Mouse (Mus musculus) kidney, embryonic 15.5 days (tissue): ENCODE data around the gene Dusp15. TPM values are rescaled to one million over a fixed set of nuclear protein-coding genes. Genes with fewer than 3 reads are reported as not detected.

ENCODE experiments used
- ATAC-seq: fragments of 200-750 bp; cut with Nextera tagmentation; replicated peaks from 2 replicates; pipeline ENCODE4 v1.8.0; 2017; ENCODE audit warnings: moderate TSS enrichment; ENCODE audit not compliant: low FRiP score
- H3K27ac ChIP-seq: fragments of 300-500 bp; sonication (generic); 2 replicates; pipeline ENCODE4 v1.5.1; 2015; ENCODE audit warnings: mild to moderate bottlenecking, inconsistent platforms
- H3K27me3 ChIP-seq: fragments of 300-500 bp; sonication (generic); 2 replicates; pipeline ENCODE4 v1.6.1; 2015; ENCODE audit warnings: inconsistent platforms
- H3K36me3 ChIP-seq: fragments of 300-500 bp; sonication (generic); 2 replicates; pipeline ENCODE4 v1.6.1; 2015; ENCODE audit warnings: inconsistent platforms
- H3K4me1 ChIP-seq: fragments of 300-500 bp; sonication (generic); 2 replicates; pipeline ENCODE4 v1.6.1; 2015; ENCODE audit warnings: inconsistent platforms
- H3K4me2 ChIP-seq: fragments of 300-500 bp; sonication (generic); 2 replicates; pipeline ENCODE4 v1.6.1; 2015; ENCODE audit warnings: moderate library complexity, mild to moderate bottlenecking, inconsistent platforms
- H3K4me3 ChIP-seq: fragments of 300-500 bp; sonication (generic); replicated peaks from 2 replicates; pipeline ENCODE4 v1.5.1; 2015; ENCODE audit warnings: mild to moderate bottlenecking, inconsistent platforms
- H3K9ac ChIP-seq: fragments of 300-500 bp; sonication (generic); 2 replicates; pipeline ENCODE4 v1.6.1; 2015; ENCODE audit warnings: mild to moderate bottlenecking, inconsistent platforms
- H3K9me3 ChIP-seq: fragments of 300-500 bp; sonication (generic); replicated peaks from 2 replicates; pipeline ENCODE4 v1.6.1; 2016; ENCODE audit warnings: inconsistent platforms
- WGBS: fragments of 180-500 bp; shearing (Covaris S2); methylation state at CpG from one replicate; pipeline ENCODE4 v1.1.7; 2015; ENCODE audit warnings: mixed read lengths; 5-methylcytosine and 5-hydroxymethylcytosine counted together
- polyA plus RNA-seq: library from polyadenylated mRNA; unstranded; fragments of >200 nt; fragmentation: Nextera tagmentation; extraction: Ambion mirVana; gene quantifications from 2 replicates; pipeline ENCODE4 v1.2.1, GENCODE M21; 2015

The Dusp15 gene
- polyA plus RNA-seq, 1 experiment from 2014 or later: 3.1 TPM

DNA sequence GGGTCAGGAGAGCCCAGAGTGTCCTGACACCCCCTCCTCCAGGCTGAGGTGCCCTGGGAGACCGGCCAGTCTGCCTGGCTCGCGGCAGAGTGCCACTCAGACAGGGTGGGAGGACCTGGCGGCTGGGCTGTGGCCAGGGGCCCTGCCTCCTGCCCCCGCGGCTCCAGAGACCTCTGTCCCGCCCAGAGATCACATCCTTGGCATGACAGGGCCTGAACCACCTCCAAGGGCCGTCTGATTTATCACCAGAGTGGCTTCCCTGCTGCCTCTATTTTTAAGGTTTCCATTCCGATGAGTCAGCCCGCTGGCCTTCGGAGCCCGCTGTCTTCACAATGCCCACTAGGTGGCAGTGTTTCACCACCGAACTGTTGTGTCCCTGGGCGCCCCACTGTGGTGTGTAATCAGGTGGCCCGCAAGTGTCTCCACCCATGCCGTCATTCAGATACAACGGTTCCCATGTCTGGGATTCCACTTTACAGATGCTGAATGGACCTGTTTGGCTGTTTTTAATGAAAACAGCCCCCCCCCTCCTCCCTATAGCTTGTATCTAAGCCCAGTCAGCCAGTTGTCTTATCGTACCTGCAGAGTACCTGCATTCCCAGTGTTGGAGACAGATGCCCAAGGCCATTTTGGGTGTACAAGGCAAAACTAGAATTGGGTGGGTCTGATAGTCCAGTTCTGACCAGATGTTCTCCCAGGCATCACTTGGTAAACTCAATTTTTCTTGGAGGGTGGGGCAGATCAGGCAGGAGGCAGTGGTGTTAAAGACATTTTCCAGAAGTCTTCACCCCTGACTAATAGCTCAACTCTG lies 37.0 kb downstream of the Dusp15 start:
- Histone ChIP-seq H3K27ac (no peak overlapping the region), H3K9me3 (no peaks in the 10 kb centered on the region), H3K9ac (no peak overlapping the region), H3K4me2 (peak overlapping the region; percentile 49), H3K4me3 (peak overlapping the region; percentile 20), H3K36me3 (no peaks in the 10 kb centered on the region), H3K4me1 (peaks cover 35% of the 10 kb centered on the region), H3K27me3 (peaks cover 42% of the 10 kb centered on the region)
- ATAC-seq: peak; percentile 75
- 2% methylated on average over 18 of the region's 18 CpGs for WGBS

DNA sequence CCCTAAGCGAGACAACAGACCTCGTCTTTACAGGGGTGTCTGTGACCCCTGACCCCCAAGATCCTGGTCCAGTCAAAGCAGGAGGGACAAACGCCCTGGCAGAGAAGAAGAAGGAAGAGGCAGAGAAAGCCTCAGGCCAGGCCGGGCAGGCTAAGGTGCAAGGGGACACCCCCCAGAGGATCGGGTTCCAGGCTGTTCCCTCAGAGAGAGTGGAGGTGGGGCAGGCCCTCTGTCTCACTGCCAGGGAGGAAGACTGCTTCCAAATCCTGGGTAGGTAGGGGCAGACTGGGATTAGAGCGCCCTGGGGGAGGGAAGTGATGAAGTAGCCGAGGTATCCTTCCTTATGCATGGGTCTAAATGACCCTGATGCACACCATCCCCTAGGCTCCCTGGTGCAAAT lies 38.0 kb downstream of the Dusp15 start:
- WGBS: 20% methylated on average over 7 of the region's 7 CpGs
- H3K4me2 ChIP-seq: no peak overlapping the region
- H3K4me3 ChIP-seq: no peak overlapping the region
- H3K9me3 ChIP-seq: no peaks in the 10 kb centered on the region
- H3K27me3 ChIP-seq: peaks cover 42% of the 10 kb centered on the region
- no peak overlapping the region for H3K27ac ChIP-seq
- H3K36me3 ChIP-seq: no peaks in the 10 kb centered on the region
- peaks cover 29% of the 10 kb centered on the region for H3K4me1 ChIP-seq
- no peak overlapping the region for H3K9ac ChIP-seq
- ATAC-seq: no peak

DNA sequence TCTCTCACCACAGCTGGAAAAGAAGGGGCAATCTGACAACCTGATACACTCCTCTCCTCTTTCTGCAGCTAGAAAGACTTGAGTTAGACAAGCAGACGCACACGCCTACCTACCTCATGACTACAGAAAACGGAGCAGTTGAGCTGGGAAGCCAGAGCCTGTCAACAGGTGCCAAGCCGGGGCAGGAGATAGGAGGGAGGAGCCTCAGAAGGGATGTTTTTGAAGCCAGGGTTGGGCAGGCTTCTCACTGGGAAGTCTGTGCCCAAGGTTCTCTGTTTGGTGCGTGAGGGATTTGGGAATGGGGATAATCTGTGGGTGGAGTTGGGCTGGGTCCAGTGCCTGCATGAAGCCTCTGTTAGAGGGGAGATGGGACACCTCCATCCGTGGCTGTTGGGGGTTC lies 40.1 kb downstream of the Dusp15 start:
- 35% methylated on average over 6 of the region's 6 CpGs for WGBS
- peaks cover 37% of the 10 kb centered on the region for H3K27me3 ChIP-seq
- no peak overlapping the region for H3K4me2 ChIP-seq
- no peaks in the 10 kb centered on the region for H3K36me3 ChIP-seq
- H3K27ac ChIP-seq: no peak overlapping the region
- H3K9me3 ChIP-seq: no peaks in the 10 kb centered on the region
- peaks cover 32% of the 10 kb centered on the region for H3K4me1 ChIP-seq
- no peak for ATAC-seq
- no peak overlapping the region for H3K4me3 ChIP-seq
- no peak overlapping the region for H3K9ac ChIP-seq

DNA sequence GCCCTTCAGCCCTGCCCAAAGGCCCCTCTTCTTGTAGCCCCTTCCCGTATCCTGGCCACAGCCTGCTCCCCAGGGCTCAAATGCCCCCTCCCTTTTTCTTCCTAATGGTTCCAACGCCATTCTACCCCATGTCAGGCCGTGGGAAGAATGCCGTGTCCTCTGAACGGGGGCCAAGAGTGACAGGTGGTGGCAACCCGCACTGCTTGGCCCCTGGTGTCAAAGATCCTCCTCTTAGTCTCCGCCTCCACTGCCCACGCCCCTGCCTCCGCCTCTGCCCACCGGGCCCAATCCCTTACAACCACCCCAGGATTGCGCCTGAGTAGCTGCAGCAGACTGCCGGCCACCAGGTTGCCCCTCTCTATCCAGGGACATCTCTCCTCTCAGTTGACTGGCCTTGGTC lies 40.5 kb downstream of the Dusp15 start, which contains the start of gene Mylk2:
Gene Mylk2, plus strand, starts transcription at position 322 of the 400 bp plus-strand sequence.
- no peaks in the 10 kb centered on the region for H3K36me3 ChIP-seq
- no peak within 1 kb of the TSS for H3K4me3 ChIP-seq
- no peaks in the 10 kb centered on the region for H3K9me3 ChIP-seq
- no peak for ATAC-seq
- H3K4me1 ChIP-seq: peaks cover 36% of the 10 kb centered on the region
- no peak within 1 kb of the TSS for H3K9ac ChIP-seq
- no peak within 1 kb of the TSS for H3K27ac ChIP-seq
- peaks cover 37% of the 10 kb centered on the region for H3K27me3 ChIP-seq
- WGBS: 12% methylated on average over 12 of the region's 12 CpGs
- H3K4me2 ChIP-seq: no peak within 1 kb of the TSS

DNA sequence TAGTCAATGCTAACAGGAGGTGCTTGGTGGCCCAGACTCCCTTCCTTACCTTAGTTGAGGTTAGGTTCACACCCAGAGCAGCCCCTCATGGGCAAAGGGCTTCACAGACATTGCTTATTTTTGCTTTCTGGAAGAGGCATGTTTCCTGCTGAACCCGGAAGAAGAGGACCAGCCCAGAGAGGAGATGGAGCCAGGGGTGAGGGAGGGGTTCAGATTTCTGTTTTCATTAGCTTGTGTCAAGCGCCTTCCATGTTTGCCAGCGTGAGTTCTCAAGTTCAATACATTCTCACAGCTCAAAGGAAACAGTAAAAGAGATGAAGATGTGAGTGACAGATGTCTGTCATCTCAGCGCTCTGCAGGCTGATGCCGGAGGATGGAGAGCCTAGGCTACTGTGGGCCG lies 41.6 kb downstream of the Dusp15 start:
- no peak overlapping the region for H3K4me3 ChIP-seq
- peaks cover 40% of the 10 kb centered on the region for H3K4me1 ChIP-seq
- 57% methylated on average over 6 of the region's 6 CpGs for WGBS
- no peak overlapping the region for H3K9ac ChIP-seq
- no peak overlapping the region for H3K27ac ChIP-seq
- no peaks in the 10 kb centered on the region for H3K36me3 ChIP-seq
- H3K4me2 ChIP-seq: no peak overlapping the region
- H3K27me3 ChIP-seq: peaks cover 37% of the 10 kb centered on the region
- no peaks in the 10 kb centered on the region for H3K9me3 ChIP-seq
- ATAC-seq: no peak

DNA sequence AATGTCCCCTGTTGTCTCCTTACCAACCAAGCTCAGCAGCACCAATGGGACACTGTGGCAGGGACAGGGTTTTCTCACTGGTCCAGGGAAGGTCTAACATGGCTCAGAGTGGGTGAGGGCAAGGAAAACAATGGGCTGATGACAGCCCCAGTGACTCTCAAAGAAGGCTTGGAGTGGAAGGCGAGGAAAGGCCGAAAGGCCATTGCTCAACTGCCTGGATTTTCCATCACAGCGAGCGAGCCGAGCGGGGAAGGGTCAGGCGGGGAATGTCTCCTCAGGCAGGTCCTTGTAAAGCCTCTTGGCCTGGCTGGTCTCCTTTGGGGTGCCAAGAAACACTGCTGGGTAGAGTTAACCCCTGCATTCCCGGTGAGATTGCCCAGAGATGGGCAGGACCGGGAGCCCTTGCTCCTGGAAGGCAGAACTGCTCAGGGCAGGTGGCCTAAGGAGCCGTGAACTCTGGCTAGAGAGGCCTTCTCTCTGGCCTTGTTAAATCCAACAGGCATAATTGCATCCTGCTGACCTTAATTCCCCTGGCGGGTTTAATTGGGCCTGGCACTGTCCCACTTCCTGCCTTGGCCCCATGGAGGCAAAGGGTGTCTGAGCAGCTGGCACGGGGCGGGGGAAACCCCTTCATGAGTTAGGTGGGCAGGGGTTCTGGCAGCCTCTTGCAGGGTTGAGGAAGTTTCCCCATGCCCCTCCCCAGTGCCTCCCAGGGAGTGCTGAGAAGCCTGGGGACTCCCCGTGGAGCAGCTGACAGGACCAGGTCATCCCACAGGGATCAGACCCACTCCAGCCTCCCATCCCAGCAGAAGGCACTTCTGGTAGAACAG lies 44.2 kb downstream of the Dusp15 start:
- H3K9me3 ChIP-seq: no peaks in the 10 kb centered on the region
- no peak for ATAC-seq
- 61% methylated on average over 14 of the region's 14 CpGs for WGBS

DNA sequence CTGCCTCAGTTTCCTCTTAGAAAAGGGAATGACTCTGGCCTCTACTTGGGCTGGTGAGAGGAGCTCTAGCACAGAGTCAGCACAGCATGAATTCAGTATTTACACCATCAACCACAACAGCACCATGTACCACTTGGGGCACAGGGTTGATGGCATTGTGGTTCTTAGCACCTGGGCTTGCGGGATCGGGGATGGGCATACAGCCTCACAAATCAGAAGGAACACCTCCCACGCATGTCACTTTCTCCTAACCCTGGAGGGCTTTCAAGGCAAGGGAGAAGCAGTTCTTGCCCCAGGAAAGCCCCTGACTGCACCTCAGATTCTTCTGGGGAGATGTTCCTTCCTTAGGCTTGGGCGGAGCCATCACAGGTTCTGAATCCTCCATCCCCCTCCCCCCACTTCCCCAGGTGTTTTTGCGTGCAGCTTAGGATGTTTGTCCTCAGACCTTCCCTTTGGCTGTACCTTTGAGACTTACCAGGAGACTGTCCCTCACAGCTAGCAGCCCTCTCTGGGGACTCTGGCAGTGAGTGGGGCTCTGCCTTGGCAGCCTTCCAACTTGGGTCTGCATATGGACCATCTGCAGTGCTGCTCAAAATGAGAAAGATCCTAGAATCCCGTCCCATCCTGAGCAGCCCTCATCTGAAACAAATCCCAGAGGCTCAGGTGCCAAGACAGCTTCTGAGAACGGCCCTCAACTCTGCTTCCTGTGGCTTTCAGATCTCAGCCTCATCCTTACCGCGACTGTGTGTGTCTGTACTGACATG lies 45.0 kb downstream of the Dusp15 start:
- Histone ChIP-seq H3K4me3 (no peak overlapping the region), H3K27me3 (peaks cover 14% of the 10 kb centered on the region), H3K9ac (no peak overlapping the region), H3K4me1 (peaks cover 58% of the 10 kb centered on the region), H3K27ac (no peak overlapping the region), H3K9me3 (no peaks in the 10 kb centered on the region), H3K36me3 (no peaks in the 10 kb centered on the region), H3K4me2 (no peak overlapping the region)
- no peak for ATAC-seq
- 55% methylated on average over 9 of the region's 9 CpGs for WGBS

More for the DNA sequence above, 44.2 kb downstream of the Dusp15 start:
- Histone ChIP-seq H3K4me3 (no peak overlapping the region), H3K4me1 (peaks cover 51% of the 10 kb centered on the region), H3K36me3 (no peaks in the 10 kb centered on the region), H3K4me2 (no peak overlapping the region), H3K27ac (no peak overlapping the region), H3K9ac (no peak overlapping the region), H3K27me3 (peaks cover 23% of the 10 kb centered on the region)

DNA sequence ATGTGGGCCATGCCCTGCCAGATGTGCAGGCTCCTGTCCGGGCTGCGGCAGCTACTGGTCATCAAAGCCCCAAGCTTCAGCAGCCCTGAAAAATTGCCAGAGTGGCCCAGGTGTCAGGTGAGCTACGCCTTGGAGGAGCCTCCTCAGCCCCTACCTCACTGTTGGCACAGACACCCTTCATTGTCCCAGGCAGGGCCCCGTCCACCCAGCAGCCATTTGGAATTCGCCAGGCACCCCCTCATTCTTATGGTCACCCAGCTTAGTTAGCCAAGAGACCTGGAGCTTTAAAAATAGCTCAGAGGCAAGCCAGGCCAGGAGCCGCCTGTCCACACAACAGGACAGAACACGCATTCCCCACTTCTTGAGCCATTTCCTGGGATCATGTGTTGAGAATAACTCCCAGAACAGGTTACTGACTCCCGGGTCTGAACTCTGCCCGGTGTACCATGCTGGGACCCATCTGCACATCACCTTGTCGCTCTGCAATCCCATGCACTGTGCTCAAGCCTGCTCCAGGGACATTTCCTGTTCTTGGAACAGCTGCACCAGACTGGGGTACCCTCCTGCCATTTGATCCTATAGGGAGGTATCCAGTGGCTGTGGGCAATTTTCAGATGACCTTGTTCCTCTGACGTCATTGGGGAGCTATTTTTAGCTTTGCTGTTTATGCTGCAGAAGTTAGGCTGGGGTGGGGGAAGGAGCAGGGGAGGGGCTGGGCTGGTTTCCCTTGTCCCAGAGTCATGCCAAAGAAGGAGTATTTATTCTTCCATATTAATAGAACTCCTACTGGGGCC lies 46.3 kb downstream of the Dusp15 start:
- peaks cover 54% of the 10 kb centered on the region for H3K4me1 ChIP-seq
- H3K4me3 ChIP-seq: no peak overlapping the region
- H3K9ac ChIP-seq: no peak overlapping the region
- no peaks in the 10 kb centered on the region for H3K36me3 ChIP-seq
- no peaks in the 10 kb centered on the region for H3K9me3 ChIP-seq
- no peak overlapping the region for H3K4me2 ChIP-seq
- peak; percentile 43 for ATAC-seq
- peak overlapping the region; percentile 37; the same call in 1 of the 2 replicates for H3K27ac ChIP-seq
- H3K27me3 ChIP-seq: 0 out of 2 replicates have a peak, but pooled peaks cover 2% of the 10 kb centered on the region
- 30% methylated on average over 11 of the region's 11 CpGs for WGBS

DNA sequence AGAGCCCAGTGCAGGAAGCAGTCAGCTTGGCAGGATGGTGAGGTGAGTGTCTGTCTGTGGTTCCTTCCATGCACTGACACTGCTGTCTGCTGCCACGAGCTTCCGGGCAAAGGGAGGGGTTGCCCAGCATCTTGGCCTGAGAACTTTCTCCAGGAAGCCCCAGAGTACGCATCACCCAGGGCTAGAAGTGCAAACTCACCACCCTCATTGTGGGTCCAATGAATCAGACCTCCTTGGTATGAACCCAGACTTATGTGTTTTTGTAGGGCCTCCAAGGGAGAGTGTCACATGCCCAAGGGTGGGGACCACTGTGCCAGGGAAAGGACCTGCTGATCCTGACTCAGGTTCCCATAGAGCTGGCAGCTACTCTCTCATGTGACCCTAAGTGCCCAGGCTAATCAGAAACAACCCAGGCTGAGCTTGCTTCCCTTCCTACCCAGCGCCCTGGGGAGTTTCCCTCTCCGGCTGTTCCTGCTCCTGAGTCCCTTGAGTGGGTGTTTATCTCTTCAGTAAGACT lies 47.3 kb downstream of the Dusp15 start:
- peaks cover 54% of the 10 kb centered on the region for H3K4me1 ChIP-seq
- H3K27ac ChIP-seq: no peak overlapping the region
- ATAC-seq: no peak
- no peak overlapping the region for H3K4me2 ChIP-seq
- no peaks in the 10 kb centered on the region for H3K9me3 ChIP-seq
- H3K27me3 ChIP-seq: no peaks in the 10 kb centered on the region
- H3K4me3 ChIP-seq: no peak overlapping the region
- H3K9ac ChIP-seq: no peak overlapping the region
- WGBS: 60% methylated on average over 5 of the region's 5 CpGs
- no peaks in the 10 kb centered on the region for H3K36me3 ChIP-seq

DNA sequence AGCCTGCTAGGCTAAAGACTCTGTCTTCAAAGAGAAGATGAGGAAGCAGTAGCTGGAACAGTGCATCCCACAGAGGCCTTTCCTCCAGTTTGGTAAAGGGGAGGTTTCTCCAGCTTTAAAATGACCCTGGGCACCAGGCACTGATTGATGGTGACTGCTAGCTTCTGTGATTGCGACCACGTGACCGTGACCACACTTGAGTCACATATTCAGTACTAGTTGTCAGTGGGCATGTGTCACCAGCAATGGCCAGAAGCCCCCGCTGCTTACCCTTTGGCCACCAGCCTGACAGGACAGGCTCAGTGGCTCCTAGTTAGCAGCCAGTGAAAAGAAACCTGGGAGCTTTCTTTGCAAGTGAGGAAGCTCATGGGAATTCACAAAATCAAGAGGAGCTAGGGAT lies 47.9 kb downstream of the Dusp15 start:
- Histone ChIP-seq H3K27ac (0 out of 2 replicates have a peak overlapping the region, but pooled peaks have one; percentile 7), H3K36me3 (no peaks in the 10 kb centered on the region), H3K4me1 (peaks cover 54% of the 10 kb centered on the region), H3K9ac (no peak overlapping the region), H3K4me2 (no peak overlapping the region), H3K4me3 (no peak overlapping the region), H3K27me3 (no peaks in the 10 kb centered on the region), H3K9me3 (no peaks in the 10 kb centered on the region)
- peak; percentile 20; the same call in 1 of the 2 replicates for ATAC-seq
- 53% methylated on average over 4 of the region's 4 CpGs for WGBS

DNA sequence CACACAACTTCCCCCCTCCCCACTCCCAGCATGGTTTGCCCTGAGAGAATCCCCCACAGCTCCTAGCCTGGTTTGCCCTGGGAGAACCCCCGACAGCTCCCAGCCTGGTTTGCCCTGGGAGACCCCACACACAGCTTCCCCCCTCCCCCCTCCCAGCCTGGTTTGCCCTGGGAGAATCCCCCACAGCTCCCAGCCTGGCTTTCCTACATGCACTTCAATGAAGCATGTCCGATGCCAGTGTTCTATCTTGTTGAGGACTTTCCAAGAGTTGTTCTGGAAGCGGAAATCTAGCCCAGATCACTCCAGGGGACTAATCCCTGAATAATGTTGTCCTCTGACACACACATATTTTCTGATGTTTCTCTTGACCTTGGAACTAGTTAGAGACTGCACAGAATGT lies 48.8 kb downstream of the Dusp15 start:
- H3K4me3 ChIP-seq: no peak overlapping the region
- no peaks in the 10 kb centered on the region for H3K36me3 ChIP-seq
- H3K27ac ChIP-seq: no peak overlapping the region
- H3K9me3 ChIP-seq: no peaks in the 10 kb centered on the region
- H3K27me3 ChIP-seq: no peaks in the 10 kb centered on the region
- no peak overlapping the region for H3K4me2 ChIP-seq
- H3K4me1 ChIP-seq: peaks cover 53% of the 10 kb centered on the region
- ATAC-seq: no peak
- no peak overlapping the region for H3K9ac ChIP-seq
- 32% methylated on average over 3 of the region's 3 CpGs for WGBS
